In the genomic region with DNA sequence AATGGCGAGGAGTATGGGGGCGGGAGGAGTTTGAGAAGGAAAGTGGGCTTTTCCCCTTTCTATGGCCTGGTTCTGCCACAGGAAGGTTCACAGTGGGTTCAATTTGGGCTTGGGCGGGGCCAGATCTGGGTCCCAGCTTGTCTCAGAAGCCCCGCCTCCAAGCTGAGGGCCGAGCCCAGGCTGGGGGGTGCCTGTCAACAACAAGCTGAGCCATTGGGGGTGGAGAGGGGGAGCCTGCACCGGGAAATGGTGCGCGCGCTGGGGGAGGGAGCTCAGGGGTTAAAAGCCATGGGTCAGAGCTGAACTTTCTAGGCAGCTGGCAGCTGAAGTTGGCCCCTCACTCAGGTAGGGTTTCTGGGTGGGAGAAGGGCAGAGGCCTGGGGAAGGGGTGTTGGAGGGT, we compare ENCODE assay signal across 14 mouse cellular contexts. TPM values are rescaled to one million over a fixed set of nuclear protein-coding genes. Genes with fewer than 3 reads are reported as not detected.
DNase-seq lines count a peak whose midpoint lies in the region; ATAC-seq and TF ChIP-seq lines count a peak whose summit lies in the region.
"Had no signal": no experiment of that assay in that cellular context is flagged by ENCODE, and none has a peak within 500 bp of the region (broad histone marks: within the 10 kb centered on the region; RNA-seq: fewer than 3 reads in every experiment).

No protein-coding gene starts in this region.

- no peak overlapping the region for H3K27ac ChIP-seq in heart, embryonic 11.5 days (ENCODE audit: low read depth, low read length)
- H3K27ac ChIP-seq in midbrain, embryonic 10.5 days (replicated peaks) = peak overlapping the region; percentile 38; the same call in 1 of the 2 replicates
- H3K27ac ChIP-seq in midbrain, embryonic 14.5 days (replicated peaks; ENCODE audit: low read depth, low read length) = no peak overlapping the region
- H3K27ac ChIP-seq in lung, embryonic 14.5 days (ENCODE audit: low read depth) = no peak overlapping the region
- H3K27ac ChIP-seq in stomach, embryonic 16.5 days (ENCODE audit: low read length) = no peak overlapping the region

- no peaks in the 10 kb centered on the region for H3K4me1 ChIP-seq in heart, embryonic 11.5 days (ENCODE audit: control insufficient read depth, insufficient read depth, low read length)
- peaks cover 14% of the 10 kb centered on the region for H3K4me1 ChIP-seq in midbrain, embryonic 10.5 days
- no peaks in the 10 kb centered on the region for H3K4me1 ChIP-seq in midbrain, embryonic 14.5 days (ENCODE audit: control insufficient read depth, insufficient read depth, low read length)
- H3K4me1 ChIP-seq in lung, embryonic 14.5 days (ENCODE audit: insufficient read depth) = no peaks in the 10 kb centered on the region
- no peaks in the 10 kb centered on the region for H3K4me1 ChIP-seq in stomach, embryonic 16.5 days (ENCODE audit: control insufficient read depth, insufficient read depth, low read length)

- DNase-seq in heart, postnatal 25 days (ENCODE audit: low spot score) = no peak
- peak; percentile 13 for DNase-seq in midbrain, embryonic 10.5 days (ENCODE audit: low spot score)
- DNase-seq in midbrain, embryonic 14.5 days = no peak
- DNase-seq in lung, embryonic 14.5 days = peak; percentile 2
- no peak for DNase-seq in layer of hippocampus, adult 8-10 months (ENCODE audit: low spot score in 2 of 2)
- no peak for DNase-seq in left cerebral cortex, postnatal 4 days
- DNase-seq: cerebellum, adult 2 months; right cerebral cortex, adult 18-20 months had no signal

- no peaks in the 10 kb centered on the region for H3K9me3 ChIP-seq in heart, embryonic 11.5 days (replicated peaks; ENCODE audit: control insufficient read depth, low read length)
- H3K9me3 ChIP-seq in midbrain, embryonic 10.5 days (replicated peaks) = no peaks in the 10 kb centered on the region
- H3K9me3 ChIP-seq in midbrain, embryonic 14.5 days (ENCODE audit: control insufficient read depth, low read length) = no peaks in the 10 kb centered on the region
- H3K9me3 ChIP-seq in lung, embryonic 14.5 days (ENCODE audit: low read depth, low read length) = no peaks in the 10 kb centered on the region
- H3K9me3 ChIP-seq in stomach, embryonic 16.5 days (replicated peaks; ENCODE audit: control insufficient read depth, low read length) = no peaks in the 10 kb centered on the region

- H3K4me3 ChIP-seq in heart, embryonic 11.5 days (ENCODE audit: low read depth, low read length) = no peak overlapping the region
- peak overlapping the region; percentile 35 for H3K4me3 ChIP-seq in midbrain, embryonic 10.5 days
- no peak overlapping the region for H3K4me3 ChIP-seq in midbrain, embryonic 14.5 days (replicated peaks; ENCODE audit: low read depth, low read length)
- H3K4me3 ChIP-seq in lung, embryonic 14.5 days (ENCODE audit: low read depth, low read length) = no peak overlapping the region
- H3K4me3 ChIP-seq in stomach, embryonic 16.5 days (replicated peaks; ENCODE audit: low read length) = no peak overlapping the region; the same call in 1 of the 2 replicates

- no peaks in the 10 kb centered on the region for H3K36me3 ChIP-seq in heart, embryonic 11.5 days (ENCODE audit: control insufficient read depth, insufficient read depth, low read length)
- no peaks in the 10 kb centered on the region for H3K36me3 ChIP-seq in midbrain, embryonic 10.5 days
- H3K36me3 ChIP-seq in midbrain, embryonic 14.5 days (ENCODE audit: control insufficient read depth, insufficient read depth, low read length) = no peaks in the 10 kb centered on the region
- H3K36me3 ChIP-seq in lung, embryonic 14.5 days (ENCODE audit: insufficient read depth) = no peaks in the 10 kb centered on the region
- no peaks in the 10 kb centered on the region for H3K36me3 ChIP-seq in stomach, embryonic 16.5 days (ENCODE audit: control insufficient read depth, insufficient read depth, low read length)

- ATAC-seq in heart, embryonic 11.5 days (replicated peaks; ENCODE audit: insufficient number of reproducible peaks, low FRiP score, low TSS enrichment) = 0 out of 2 replicates have a peak, but pooled peaks have one; percentile 25
- ATAC-seq in midbrain, embryonic 14.5 days (ENCODE audit: low FRiP score, low TSS enrichment) = no peak
- no peak for ATAC-seq in lung, embryonic 14.5 days (ENCODE audit: insufficient read depth)
- ATAC-seq in stomach, embryonic 16.5 days (ENCODE audit: insufficient read depth, low FRiP score) = no peak
- ATAC-seq: inflammation-experienced regulatory T-cells, adult 6 months had no signal

- H3K4me2 ChIP-seq in heart, embryonic 11.5 days = peak overlapping the region; percentile 47
- H3K4me2 ChIP-seq in midbrain, embryonic 14.5 days (ENCODE audit: low read length) = no peak overlapping the region
- H3K4me2 ChIP-seq in lung, embryonic 14.5 days = peak overlapping the region; percentile 48; the same call in 1 of the 2 replicates
- H3K4me2 ChIP-seq in stomach, embryonic 16.5 days (ENCODE audit: low read depth, low read length) = peak overlapping the region; percentile 19; the same call in 1 of the 2 replicates

- peaks cover 6% of the 10 kb centered on the region; the same call in 1 of the 2 replicates for H3K27me3 ChIP-seq in heart, embryonic 11.5 days (ENCODE audit: control insufficient read depth, insufficient read depth, low read length)
- peaks cover 9% of the 10 kb centered on the region; the same call in 1 of the 2 replicates for H3K27me3 ChIP-seq in midbrain, embryonic 10.5 days (ENCODE audit: low read depth, poor library complexity, severe bottlenecking)
- no peaks in the 10 kb centered on the region for H3K27me3 ChIP-seq in midbrain, embryonic 14.5 days (ENCODE audit: control insufficient read depth, insufficient read depth, low read length)
- H3K27me3 ChIP-seq in lung, embryonic 14.5 days (ENCODE audit: insufficient read depth, low read length) = no peaks in the 10 kb centered on the region
- H3K27me3 ChIP-seq in stomach, embryonic 16.5 days (ENCODE audit: control insufficient read depth, insufficient read depth, low read length) = no peaks in the 10 kb centered on the region

- no peak for TF ChIP-seq CTCF in lung, embryonic 14.5 days (IDR thresholded peaks at IDR 0.05; ENCODE audit: low read depth)

- intact Hi-C loops in heart, postnatal 25 days (cut with DNase I) = no loop called here
- intact Hi-C loops in left cerebral cortex, postnatal 4 days (cut with DNase I) = no loop called here

- no peak overlapping the region for H3K9ac ChIP-seq in heart, embryonic 11.5 days (ENCODE audit: low read depth, low read length)
- H3K9ac ChIP-seq in midbrain, embryonic 14.5 days (replicated peaks; ENCODE audit: low read length) = no peak overlapping the region
- no peak overlapping the region for H3K9ac ChIP-seq in lung, embryonic 14.5 days
- no peak overlapping the region; the same call in 1 of the 2 replicates for H3K9ac ChIP-seq in stomach, embryonic 16.5 days (ENCODE audit: low read length)

- WGBS in heart, embryonic 11.5 days (ENCODE audit: insufficient replicate concordance) = 7% methylated on average over 9 of the region's 9 CpGs
- 2% methylated on average over 9 of the region's 9 CpGs for WGBS in midbrain, embryonic 10.5 days
- WGBS in midbrain, embryonic 14.5 days = 8% methylated on average over 9 of the region's 9 CpGs
- 1% methylated on average over 7 of the region's 9 CpGs for WGBS in lung, embryonic 14.5 days
- 13% methylated on average over 9 of the region's 9 CpGs for WGBS in stomach, embryonic 16.5 days

RNA-seq across cellular contexts. Expression of gene Klk13, which starts 0.6 kb away (rescaled TPM):
- 0.70 and 0.83 TPM in 2 replicates for polyA plus RNA-seq in heart, embryonic 11.5 days (2014; fragmentation: Nextera tagmentation; extraction: Ambion mirVana)
- total RNA-seq in heart, postnatal 25 days (2021) = not detected
- polyA plus RNA-seq in midbrain, embryonic 10.5 days (2016; fragmentation: Nextera tagmentation; extraction: Ambion mirVana) = 0.21 and 0.33 TPM in 2 replicates
- not detected in 2 replicates for polyA plus RNA-seq in midbrain, embryonic 14.5 days (2014; fragmentation: Nextera tagmentation; extraction: Ambion mirVana)
- polyA plus RNA-seq in lung, embryonic 14.5 days (2014; fragmentation: Nextera tagmentation; extraction: Ambion mirVana) = 1.3 and 1.7 TPM in 2 replicates
- polyA plus RNA-seq in stomach, embryonic 16.5 days (2015; fragmentation: Nextera tagmentation; extraction: Ambion mirVana) = 17.6 and 46.1 TPM in 2 replicates
- total RNA-seq in layer of hippocampus, adult 8-10 months (2022) = not detected
- not detected for total RNA-seq in left cerebral cortex, postnatal 4 days (2021)
- total RNA-seq: left cerebral cortex, postnatal 14 days had no signal
- polyA plus RNA-seq: C2C12; cerebellum, adult 2 months; testis, adult 2 months had no signal

RNA-seq across cellular contexts. Expression of gene Klk14, which starts 22.7 kb away (rescaled TPM):
- not detected in 2 replicates for polyA plus RNA-seq in heart, embryonic 11.5 days (2014; fragmentation: Nextera tagmentation; extraction: Ambion mirVana)
- under 1 TPM; 0.28 to 0.34 TPM for total RNA-seq in heart, postnatal 25 days (2021)
- not detected in 2 replicates for polyA plus RNA-seq in midbrain, embryonic 10.5 days (2016; fragmentation: Nextera tagmentation; extraction: Ambion mirVana)
- not detected in 2 replicates for polyA plus RNA-seq in midbrain, embryonic 14.5 days (2014; fragmentation: Nextera tagmentation; extraction: Ambion mirVana)
- polyA plus RNA-seq in lung, embryonic 14.5 days (2014; fragmentation: Nextera tagmentation; extraction: Ambion mirVana) = not detected in 2 replicates
- polyA plus RNA-seq in stomach, embryonic 16.5 days (2015; fragmentation: Nextera tagmentation; extraction: Ambion mirVana) = 0.28 and 1.1 TPM in 2 replicates
- not detected for total RNA-seq in layer of hippocampus, adult 8-10 months (2022)
- under 1 TPM in 1 of 2 experiments, not detected in 1; 0.28 TPM for total RNA-seq in left cerebral cortex, postnatal 4 days (2021)
- total RNA-seq: left cerebral cortex, postnatal 14 days had no signal
- polyA plus RNA-seq: C2C12; cerebellum, adult 2 months; inflammation-experienced regulatory T-cells, adult 6 months had no signal

RNA-seq across cellular contexts. Expression of gene Ctu1, which starts 41.1 kb away (rescaled TPM):
- polyA plus RNA-seq in heart, embryonic 11.5 days (2014; fragmentation: Nextera tagmentation; extraction: Ambion mirVana) = 4.2 and 5.1 TPM in 2 replicates
- total RNA-seq in heart, postnatal 25 days (2021) = 1 to 10 TPM; 3.2 to 3.8 TPM
- polyA plus RNA-seq in midbrain, embryonic 10.5 days (2016; fragmentation: Nextera tagmentation; extraction: Ambion mirVana) = 17.4 and 17.5 TPM in 2 replicates
- polyA plus RNA-seq in midbrain, embryonic 14.5 days (2014; fragmentation: Nextera tagmentation; extraction: Ambion mirVana) = 16.6 and 23.4 TPM in 2 replicates
- polyA plus RNA-seq in lung, embryonic 14.5 days (2014; fragmentation: Nextera tagmentation; extraction: Ambion mirVana) = 10.8 TPM in 2 replicates
- polyA plus RNA-seq in stomach, embryonic 16.5 days (2015; fragmentation: Nextera tagmentation; extraction: Ambion mirVana) = 11.7 and 12.2 TPM in 2 replicates
- 10 to 100 TPM in 1 of 4 experiments, 1 to 10 TPM in 3; 7.5 to 12.3 (median 9.8) TPM for total RNA-seq in layer of hippocampus, adult 8-10 months (2022)
- 10 to 100 TPM; 20.8 to 22.5 TPM for total RNA-seq in left cerebral cortex, postnatal 4 days (2021)

RNA-seq across cellular contexts. Expression of gene Siglece, which starts 53.0 kb away (rescaled TPM):
- 0.23 and 0.37 TPM in 2 replicates for polyA plus RNA-seq in heart, embryonic 11.5 days (2014; fragmentation: Nextera tagmentation; extraction: Ambion mirVana)
- total RNA-seq in heart, postnatal 25 days (2021) = 1 to 10 TPM; 1.1 TPM
- 0.16 and 0.66 TPM in 2 replicates for polyA plus RNA-seq in midbrain, embryonic 10.5 days (2016; fragmentation: Nextera tagmentation; extraction: Ambion mirVana)
- polyA plus RNA-seq in midbrain, embryonic 14.5 days (2014; fragmentation: Nextera tagmentation; extraction: Ambion mirVana) = 0.21 TPM in 1 of 2 replicates, not detected in the other
- polyA plus RNA-seq in lung, embryonic 14.5 days (2014; fragmentation: Nextera tagmentation; extraction: Ambion mirVana) = 0.62 and 1.1 TPM in 2 replicates
- polyA plus RNA-seq in stomach, embryonic 16.5 days (2015; fragmentation: Nextera tagmentation; extraction: Ambion mirVana) = 2.2 and 2.6 TPM in 2 replicates
- 1 to 10 TPM; 1.3 to 2.6 (median 1.5) TPM for total RNA-seq in layer of hippocampus, adult 8-10 months (2022)
- under 1 TPM; 0.24 to 0.80 TPM for total RNA-seq in left cerebral cortex, postnatal 4 days (2021)
- polyA plus RNA-seq: C2C12 had no signal

RNA-seq across cellular contexts. Expression of gene Klk12, which starts 55.8 kb away (rescaled TPM):
- not detected in 2 replicates for polyA plus RNA-seq in heart, embryonic 11.5 days (2014; fragmentation: Nextera tagmentation; extraction: Ambion mirVana)
- not detected for total RNA-seq in heart, postnatal 25 days (2021)
- polyA plus RNA-seq in midbrain, embryonic 10.5 days (2016; fragmentation: Nextera tagmentation; extraction: Ambion mirVana) = not detected in 2 replicates
- polyA plus RNA-seq in midbrain, embryonic 14.5 days (2014; fragmentation: Nextera tagmentation; extraction: Ambion mirVana) = not detected in 2 replicates
- not detected in 2 replicates for polyA plus RNA-seq in lung, embryonic 14.5 days (2014; fragmentation: Nextera tagmentation; extraction: Ambion mirVana)
- 7.3 and 16.2 TPM in 2 replicates for polyA plus RNA-seq in stomach, embryonic 16.5 days (2015; fragmentation: Nextera tagmentation; extraction: Ambion mirVana)
- total RNA-seq in layer of hippocampus, adult 8-10 months (2022) = not detected
- total RNA-seq in left cerebral cortex, postnatal 4 days (2021) = not detected
- total RNA-seq: left cerebral cortex, postnatal 14 days had no signal
- polyA plus RNA-seq: C2C12; cerebellum, adult 2 months; inflammation-experienced regulatory T-cells, adult 6 months; testis, adult 2 months had no signal

Comparison
In these comparisons a context has a peak if more than half of its experiments do, and no peak if none do; other contexts are left out.
1. DNase-seq: peak in midbrain, embryonic 10.5 days (single experiment) and lung, embryonic 14.5 days (single experiment); none in heart, postnatal 25 days (single experiment), midbrain, embryonic 14.5 days (single experiment), layer of hippocampus, adult 8-10 months (0 of 2) and left cerebral cortex, postnatal 4 days (single experiment).